Mouse (Mus musculus) hindbrain, postnatal 0 days (tissue): ENCODE data around the gene Akap1. TPM values are rescaled to one million over a fixed set of nuclear protein-coding genes. Genes with fewer than 3 reads are reported as not detected.
A peak's percentile ranks its signal among the peaks of the same experiment; 100 is the strongest.
"Not testable (repeated sequence)": the region's sequence is repeated elsewhere in the genome, so short reads cannot be mapped to it uniquely, and the experiment has no call there.

ENCODE experiments used
- ATAC-seq: fragments of 200-750 bp; cut with Nextera tagmentation; 2 replicates; pipeline ENCODE4 v1.8.0; 2017; ENCODE audit warnings: mild to moderate bottlenecking, moderate TSS enrichment, moderate library complexity
- DNase-seq: peaks from one replicate; pipeline ENCODE4 v3.0.0-alpha.2; 2015; ENCODE audit warnings: low spot score
- H3K27ac ChIP-seq: fragments of 300-500 bp; sonication (generic); 2 replicates; pipeline ENCODE4 v1.5.1; 2014; ENCODE audit warnings: mild to moderate bottlenecking
- H3K27me3 ChIP-seq: fragments of 300-500 bp; sonication (generic); 2 replicates; pipeline ENCODE4 v1.6.1; 2014; ENCODE audit warnings: low read length, mixed read lengths; ENCODE audit not compliant: insufficient read depth
- H3K36me3 ChIP-seq: fragments of 300-500 bp; sonication (generic); 2 replicates; pipeline ENCODE4 v1.6.1; 2014; ENCODE audit warnings: low read length, mixed read lengths; ENCODE audit not compliant: insufficient read depth
- H3K4me1 ChIP-seq: fragments of 300-500 bp; sonication (generic); 2 replicates; pipeline ENCODE4 v1.6.1; 2014; ENCODE audit warnings: antibody characterized with exemption, low read length, mixed read lengths; ENCODE audit not compliant: insufficient read depth
- H3K4me2 ChIP-seq: fragments of 300-500 bp; sonication (generic); 2 replicates; pipeline ENCODE4 v1.6.1; 2014; ENCODE audit warnings: low read depth, mild to moderate bottlenecking, low read length, moderate library complexity, mixed read lengths
- H3K4me3 ChIP-seq: fragments of 300-500 bp; sonication (generic); 2 replicates; pipeline ENCODE4 v1.5.1; 2014; ENCODE audit warnings: low read length
- H3K9ac ChIP-seq: fragments of 300-500 bp; sonication (generic); replicated peaks from 2 replicates; pipeline ENCODE4 v1.6.1; 2014; ENCODE audit warnings: mild to moderate bottlenecking, low read length, moderate library complexity, mixed read lengths
- H3K9me3 ChIP-seq: fragments of 300-500 bp; sonication (generic); 2 replicates; pipeline ENCODE4 v1.6.1; 2016; ENCODE audit warnings: low read length, mixed read lengths
- CTCF ChIP-seq: IDR thresholded peaks from 2 replicates; pipeline ENCODE4 v1.5.1; 2016; ENCODE audit warnings: antibody characterized with exemption, control low read depth, low read depth
- WGBS: fragments of 180-500 bp; shearing (Covaris S2); extraction: QIAGEN DNeasy Blood & Tissue Kit; methylation state at CpG from one replicate; pipeline ENCODE4 v1.1.7; 2014; 5-methylcytosine and 5-hydroxymethylcytosine counted together
- polyA plus RNA-seq: library from polyadenylated mRNA; unstranded; fragments of >200 nt; fragmentation: Nextera tagmentation; extraction: Ambion mirVana; gene quantifications from 2 replicates; pipeline ENCODE4 v1.2.1, GENCODE M21; 2015
- total RNA-seq: library from RNA; depleted of rRNA; stranded (reverse); fragments of >200 nt; gene quantifications from 2 replicates; pipeline ENCODE4 v1.2.3, GENCODE M21; 2014

Akap1 gene
- total and polyA plus RNA-seq, 2 experiments from 2014 or later, result 20.8 to 51.5 TPM

- ATAC-seq, H3K4me3 ChIP-seq, H3K4me1 ChIP-seq, H3K36me3 ChIP-seq, H3K4me2 ChIP-seq, H3K9ac ChIP-seq, H3K9me3 ChIP-seq, DNase-seq, H3K27ac ChIP-seq, H3K27me3 ChIP-seq: not testable (repeated sequence)
- 94% methylated on average over 17 of the region's 24 CpGs for WGBS
Observed at GRCm38 (mm10) chr11:88891921-88892561, 27.7 kb upstream of the Akap1 start.

- ATAC-seq, H3K36me3 ChIP-seq, H3K9ac ChIP-seq, H3K9me3 ChIP-seq, H3K27me3 ChIP-seq, H3K27ac ChIP-seq, DNase-seq, H3K4me2 ChIP-seq, H3K4me3 ChIP-seq, H3K4me1 ChIP-seq: not testable (repeated sequence)
- 94% methylated on average over 8 of the region's 12 CpGs for WGBS
Observed at GRCm38 (mm10) chr11:88891446-88891845, 27.1 kb upstream of the Akap1 start.

GRCm38 (mm10) chr11:88890904-88891303, 26.5 kb upstream of the Akap1 start:
- not testable (repeated sequence) for H3K27ac ChIP-seq, H3K27me3 ChIP-seq, H3K4me3 ChIP-seq, H3K9me3 ChIP-seq, H3K4me1 ChIP-seq, H3K4me2 ChIP-seq, DNase-seq, H3K36me3 ChIP-seq, H3K9ac ChIP-seq, ATAC-seq
- 98% methylated on average over 6 of the region's 11 CpGs for WGBS

GRCm38 (mm10) chr11:88888996-88889395, 24.6 kb upstream of the Akap1 start:
- no peak overlapping the region for H3K4me3 ChIP-seq
- DNase-seq (no peak), ATAC-seq (no peak)
- H3K4me1 ChIP-seq, result no peaks in the 10 kb centered on the region
- no peaks in the 10 kb centered on the region for H3K9me3 ChIP-seq
- no peaks in the 10 kb centered on the region for H3K36me3 ChIP-seq
- H3K27ac ChIP-seq, result no peak overlapping the region
- H3K9ac ChIP-seq, result no peak overlapping the region
- 88% methylated on average over 2 of the region's 2 CpGs for WGBS
- no peak for TF ChIP-seq CTCF
- no peak overlapping the region for H3K4me2 ChIP-seq
- no peaks in the 10 kb centered on the region for H3K27me3 ChIP-seq

- H3K4me1 ChIP-seq, result no peaks in the 10 kb centered on the region
- H3K36me3 ChIP-seq, result no peaks in the 10 kb centered on the region
- DNase-seq (no peak), ATAC-seq (no peak)
- H3K4me3 ChIP-seq, result no peak overlapping the region
- H3K4me2 ChIP-seq, result no peak overlapping the region
- no peak overlapping the region for H3K27ac ChIP-seq
- H3K27me3 ChIP-seq, result no peaks in the 10 kb centered on the region
- H3K9me3 ChIP-seq, result no peaks in the 10 kb centered on the region
- no peak overlapping the region for H3K9ac ChIP-seq
- 48% methylated on average over 8 of the region's 8 CpGs for WGBS
- no peak for TF ChIP-seq CTCF
Observed at GRCm38 (mm10) chr11:88884376-88885065, 20.1 kb upstream of the Akap1 start.

- Histone ChIP-seq H3K27ac (no peak overlapping the region), H3K4me3 (no peak overlapping the region), H3K36me3 (no peaks in the 10 kb centered on the region), H3K9me3 (no peaks in the 10 kb centered on the region), H3K9ac (no peak overlapping the region), H3K4me1 (no peaks in the 10 kb centered on the region), H3K27me3 (no peaks in the 10 kb centered on the region), H3K4me2 (no peak overlapping the region)
- no peak for DNase-seq
- 95% methylated on average over 12 of the region's 12 CpGs for WGBS
- TF ChIP-seq CTCF, result no peak
- no peak for ATAC-seq
Observed at GRCm38 (mm10) chr11:88878011-88878410, 13.6 kb upstream of the Akap1 start.

GRCm38 (mm10) chr11:88873667-88874030, 9.3 kb upstream of the Akap1 start:
- no peaks in the 10 kb centered on the region for H3K36me3 ChIP-seq
- H3K27ac ChIP-seq, result no peak overlapping the region
- no peaks in the 10 kb centered on the region for H3K27me3 ChIP-seq
- no peak for TF ChIP-seq CTCF
- H3K9me3 ChIP-seq, result no peaks in the 10 kb centered on the region
- H3K4me2 ChIP-seq, result peak overlapping the region; percentile 57
- H3K9ac ChIP-seq, result no peak overlapping the region; the same call in 1 of the 2 replicates
- WGBS, result 3% methylated on average over 10 of the region's 10 CpGs
- no peak for ATAC-seq
- peak overlapping the region; percentile 28 for H3K4me3 ChIP-seq
- no peaks in the 10 kb centered on the region for H3K4me1 ChIP-seq
- peak; percentile 53 for DNase-seq
